Mouse (Mus musculus) lung, postnatal 0 days (tissue): ENCODE data around the gene Gm17364.

Source experiments
- CTCF ChIP-seq: IDR thresholded peaks from 2 replicates; pipeline ENCODE4 v1.5.1; 2016; ENCODE audit warnings: antibody characterized with exemption, mild to moderate bottlenecking
- EP300 ChIP-seq: IDR thresholded peaks from 2 replicates; pipeline ENCODE4 v1.6.1; 2016; ENCODE audit warnings: antibody characterized with exemption, mild to moderate bottlenecking, control low read depth

DNA sequence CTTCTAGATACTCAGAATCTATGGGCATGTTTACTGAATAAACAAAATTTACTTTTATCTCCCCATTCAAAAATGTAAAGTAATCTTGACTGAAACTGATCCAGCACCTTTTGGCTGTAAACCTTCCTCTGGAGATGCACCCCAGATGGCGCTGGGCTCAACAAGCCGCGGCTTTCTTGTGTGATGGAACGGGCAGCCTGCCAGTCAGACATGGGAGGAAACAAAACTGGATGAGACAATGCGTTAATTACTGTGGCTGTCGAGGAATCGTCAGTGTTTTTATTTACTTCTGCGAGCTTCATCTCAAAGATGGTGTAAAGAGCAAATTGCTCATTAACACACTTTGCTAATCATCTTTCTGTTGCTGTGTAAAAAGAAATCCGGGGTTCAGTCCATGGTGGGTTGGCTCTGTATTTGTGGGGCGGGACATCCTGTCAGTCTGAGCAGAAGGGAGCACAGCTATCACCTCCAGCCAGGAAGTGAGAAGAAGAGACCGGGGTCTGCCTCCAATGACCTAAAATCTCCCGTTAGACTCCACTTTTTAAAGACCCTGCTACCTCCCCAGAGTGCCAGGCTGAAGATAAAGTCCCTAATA, 42.3 kb downstream of the Gm17364 start:
- TF ChIP-seq CTCF (no peak), EP300 (no peak)
